Mouse (Mus musculus) v-Abl transformed pro-B cells (cell line): Measurements from ENCODE around the gene Cubn.

ENCODE experiments used
- in situ Hi-C, 2 experiments: fragments of 400-800 bp; cut with MboI; formaldehyde crosslinking; loops; one replicate each; pipeline ENCODE4 v1.15.1; 2025; ENCODE audit not compliant: unreplicated experiment in 2 of 2

The Cubn gene

GRCm38 (mm10) chr2:13372256-13372824, 119.3 kb downstream of the Cubn start:
- in situ Hi-C loops, result no loop called here

- in situ Hi-C loops, result no loop called here
Observed at GRCm38 (mm10) chr2:13371797-13372170, 119.8 kb downstream of the Cubn start.

GRCm38 (mm10) chr2:13371072-13371796, 120.4 kb downstream of the Cubn start:
- in situ Hi-C loops, result no loop called here

- in situ Hi-C loops, result no loop called here
Observed at GRCm38 (mm10) chr2:13370556-13370955, 121.1 kb downstream of the Cubn start.

GRCm38 (mm10) chr2:13368517-13368916, 123.1 kb downstream of the Cubn start:
- in situ Hi-C loops, result no loop called here

GRCm38 (mm10) chr2:13357885-13358552, 133.6 kb downstream of the Cubn start:
- in situ Hi-C loops, result no loop called here

- in situ Hi-C loops, result no loop called here
Observed at GRCm38 (mm10) chr2:13352775-13353174, 138.8 kb downstream of the Cubn start.

- in situ Hi-C loops, result no loop called here
Observed at GRCm38 (mm10) chr2:13352112-13352728, 139.4 kb downstream of the Cubn start.

GRCm38 (mm10) chr2:13342325-13342926, 149.2 kb downstream of the Cubn start:
- in situ Hi-C loops, result no loop called here

- in situ Hi-C loops, result no loop called here
Observed at GRCm38 (mm10) chr2:13335446-13335845, 156.2 kb downstream of the Cubn start.

- in situ Hi-C loops, result no loop called here
Observed at GRCm38 (mm10) chr2:13329754-13330417, 161.7 kb downstream of the Cubn start.

GRCm38 (mm10) chr2:13303376-13303775, 188.2 kb downstream of the Cubn start:
- in situ Hi-C loops, result loop anchor here (5.0 to 10.0 kb wide), 2 partner anchors 101 to 234 kb away; no protein-coding TSS in a partner anchor

GRCm38 (mm10) chr2:13299031-13299430, 192.6 kb downstream of the Cubn start:
- in situ Hi-C loops, result loop anchor here (5.0 to 25.0 kb wide), 8 partner anchors 238 to 1763 kb away; partner anchors contain the start of genes Hacd1 (in 1 of the 2), Nsun6 (in 1 of the 2) and Stam (in 1 of the 2)

- in situ Hi-C loops, result loop anchor here (5.0 to 25.0 kb wide), 8 partner anchors 240 to 1765 kb away; partner anchors contain the start of genes Hacd1 (in 1 of the 2), Nsun6 (in 1 of the 2) and Stam (in 1 of the 2)
Observed at GRCm38 (mm10) chr2:13297733-13298132, 193.9 kb downstream of the Cubn start.

- in situ Hi-C loops, result loop anchor here (5.0 to 25.0 kb wide), 9 partner anchors 302 to 1772 kb away; partner anchors contain the start of genes Hacd1 (in 1 of the 2), Nsun6 (in 1 of the 2) and Stam (in 1 of the 2)
Observed at GRCm38 (mm10) chr2:13290661-13291060, 201.0 kb downstream of the Cubn start.

GRCm38 (mm10) chr2:13290070-13290469, 201.5 kb downstream of the Cubn start:
- in situ Hi-C loops, result loop anchor here (5.0 to 25.0 kb wide), 9 partner anchors 302 to 1772 kb away; partner anchors contain the start of genes Hacd1 (in 1 of the 2), Nsun6 (in 1 of the 2) and Stam (in 1 of the 2)

GRCm38 (mm10) chr2:13278114-13278862, 213.3 kb downstream of the Cubn start:
- in situ Hi-C loops, result loop anchor here (10.0 to 25.0 kb wide), 9 partner anchors 534 to 1784 kb away; partner anchors contain the start of genes Nsun6 (in 2 of the 2), Hacd1 (in 1 of the 2) and Stam (in 1 of the 2)

- in situ Hi-C loops, result loop anchor here (10.0 to 25.0 kb wide), 9 partner anchors 536 to 1786 kb away; partner anchors contain the start of genes Nsun6 (in 2 of the 2), Hacd1 (in 1 of the 2) and Stam (in 1 of the 2)
Observed at GRCm38 (mm10) chr2:13275874-13276273, 215.7 kb downstream of the Cubn start.
